ENCODE assay signal across 8 mouse cellular contexts in genomic region chr6:52159979-52160378, GRCm38 (mm10). TPM values are rescaled to one million over a fixed set of nuclear protein-coding genes. Genes with fewer than 3 reads are reported as not detected.
A peak's percentile ranks its signal among the peaks of the same experiment; 100 is the strongest.
DNase-seq lines count a peak whose midpoint lies in the region; ATAC-seq lines count a peak whose summit lies in the region.

No protein-coding gene starts in this region.

- H3K36me3 ChIP-seq in heart, embryonic 15.5 days, result no peaks in the 10 kb centered on the region
- H3K36me3 ChIP-seq in limb, embryonic 10.5 days, result no peaks in the 10 kb centered on the region
- H3K36me3 ChIP-seq in neural tube, embryonic 15.5 days, result no peaks in the 10 kb centered on the region

- no peaks in the 10 kb centered on the region for H3K9me3 ChIP-seq in heart, embryonic 15.5 days (replicated peaks)
- H3K9me3 ChIP-seq in limb, embryonic 10.5 days (replicated peaks), result no peaks in the 10 kb centered on the region
- no peaks in the 10 kb centered on the region for H3K9me3 ChIP-seq in neural tube, embryonic 15.5 days (replicated peaks)

- no peak overlapping the region for H3K9ac ChIP-seq in heart, embryonic 15.5 days
- H3K9ac ChIP-seq in neural tube, embryonic 15.5 days (replicated peaks), result peak overlapping the region; percentile 50

- intact Hi-C loops in heart, postnatal 14 days (cut with DNase I), result loop anchor here (5.0 kb wide), 1 partner anchor 153 kb away; no protein-coding TSS in a partner anchor

- H3K27me3 ChIP-seq in heart, embryonic 15.5 days, result peaks cover 99% of the 10 kb centered on the region
- H3K27me3 ChIP-seq in limb, embryonic 10.5 days (ENCODE audit: low read depth, poor library complexity, severe bottlenecking), result peaks cover 51% of the 10 kb centered on the region
- H3K27me3 ChIP-seq in neural tube, embryonic 15.5 days (replicated peaks), result 0 out of 2 replicates have a peak, but pooled peaks cover 8% of the 10 kb centered on the region

- peak overlapping the region; percentile 79 for H3K27ac ChIP-seq in heart, embryonic 15.5 days
- H3K27ac ChIP-seq in limb, embryonic 10.5 days, result peak overlapping the region; percentile 75
- peak overlapping the region; percentile 87 for H3K27ac ChIP-seq in neural tube, embryonic 15.5 days (replicated peaks)

- no peak for ATAC-seq in heart, embryonic 15.5 days (replicated peaks; ENCODE audit: insufficient number of reproducible peaks, insufficient read depth, low FRiP score, low read depth)
- peak; percentile 50 for ATAC-seq in granulocyte monocyte progenitor cell, adult 5-6 weeks (replicated peaks; ENCODE audit: poor library complexity, severe bottlenecking)
- no peak for ATAC-seq in neural tube, embryonic 15.5 days (ENCODE audit: low FRiP score)

- WGBS in heart, embryonic 15.5 days, result 10% methylated on average over 9 of the region's 9 CpGs
- 2% methylated on average over 9 of the region's 9 CpGs for WGBS in limb, embryonic 10.5 days
- WGBS in neural tube, embryonic 15.5 days, result 9% methylated on average over 8 of the region's 9 CpGs

- peak overlapping the region; percentile 97 for H3K4me2 ChIP-seq in heart, embryonic 15.5 days
- H3K4me2 ChIP-seq in neural tube, embryonic 15.5 days, result peak overlapping the region; percentile 86

- H3K4me3 ChIP-seq in heart, embryonic 15.5 days, result peak overlapping the region; percentile 75
- peak overlapping the region; percentile 88 for H3K4me3 ChIP-seq in limb, embryonic 10.5 days
- H3K4me3 ChIP-seq in neural tube, embryonic 15.5 days (replicated peaks), result peak overlapping the region; percentile 86

- peaks cover 28% of the 10 kb centered on the region for H3K4me1 ChIP-seq in heart, embryonic 15.5 days (replicated peaks)
- peaks cover 83% of the 10 kb centered on the region for H3K4me1 ChIP-seq in limb, embryonic 10.5 days
- H3K4me1 ChIP-seq in neural tube, embryonic 15.5 days, result peaks cover 78% of the 10 kb centered on the region

- no peak for DNase-seq in heart, postnatal 14 days
- peak; percentile 50 for DNase-seq in limb, embryonic 10.5 days (ENCODE audit: low spot score)
- no peak for DNase-seq in frontal cortex, postnatal 36 days (ENCODE audit: low spot score in 2 of 2)
- DNase-seq in natural killer cell, adult 2 months (ENCODE audit: low spot score in 2 of 2), result no peak
- no peak for DNase-seq in c-Kit-positive CD71-positive TER-119-positive erythroid progenitor cells, embryonic 14.5 days (ENCODE audit: low spot score)

RNA-seq across cellular contexts. Expression of gene Hoxa1, which starts 1.9 kb away (rescaled TPM):
- 0.59 and 1.1 TPM in 2 replicates for polyA plus RNA-seq in heart, embryonic 15.5 days (2015; fragmentation: Nextera tagmentation; extraction: Ambion mirVana)
- under 1 TPM; 0.15 to 0.22 TPM for total RNA-seq in heart, postnatal 14 days (2021)
- 0.43 TPM in 1 of 2 replicates, not detected in the other for total RNA-seq in granulocyte monocyte progenitor cell, adult 5-6 weeks (2014; fragmentation: Nextera tagmentation)
- total RNA-seq in granulocyte monocyte progenitor cell, adult 5-6 weeks (2017), result 0.46 TPM in 1 of 2 replicates, not detected in the other
- 1.3 and 1.9 TPM in 2 replicates for polyA plus RNA-seq in limb, embryonic 10.5 days (2016; fragmentation: Nextera tagmentation; extraction: Ambion mirVana)
- polyA plus RNA-seq in neural tube, embryonic 15.5 days (2015; fragmentation: Nextera tagmentation; extraction: Ambion mirVana), result 1.1 and 1.3 TPM in 2 replicates

RNA-seq across cellular contexts. Expression of gene Hoxa2, which starts 4.7 kb away (rescaled TPM):
- 1.2 and 3.1 TPM in 2 replicates for polyA plus RNA-seq in heart, embryonic 15.5 days (2015; fragmentation: Nextera tagmentation; extraction: Ambion mirVana)
- under 1 TPM; 0.24 to 0.76 TPM for total RNA-seq in heart, postnatal 14 days (2021)
- 0.53 TPM in 1 of 2 replicates, not detected in the other for total RNA-seq in granulocyte monocyte progenitor cell, adult 5-6 weeks (2014; fragmentation: Nextera tagmentation)
- not detected in 2 replicates for total RNA-seq in granulocyte monocyte progenitor cell, adult 5-6 weeks (2017)
- polyA plus RNA-seq in limb, embryonic 10.5 days (2016; fragmentation: Nextera tagmentation; extraction: Ambion mirVana), result 4.5 and 5.3 TPM in 2 replicates
- 7.2 and 12.0 TPM in 2 replicates for polyA plus RNA-seq in neural tube, embryonic 15.5 days (2015; fragmentation: Nextera tagmentation; extraction: Ambion mirVana)

RNA-seq across cellular contexts. Expression of gene 5730596B20Rik, which starts 17.3 kb away (rescaled TPM):
- polyA plus RNA-seq in heart, embryonic 15.5 days (2015; fragmentation: Nextera tagmentation; extraction: Ambion mirVana), result 0.33 and 0.68 TPM in 2 replicates
- total RNA-seq in heart, postnatal 14 days (2021), result under 1 TPM; 0.17 to 0.20 TPM
- total RNA-seq in granulocyte monocyte progenitor cell, adult 5-6 weeks (2014; fragmentation: Nextera tagmentation), result not detected in 2 replicates
- not detected in 2 replicates for total RNA-seq in granulocyte monocyte progenitor cell, adult 5-6 weeks (2017)
- 1.1 and 1.3 TPM in 2 replicates for polyA plus RNA-seq in limb, embryonic 10.5 days (2016; fragmentation: Nextera tagmentation; extraction: Ambion mirVana)
- 1.4 and 3.0 TPM in 2 replicates for polyA plus RNA-seq in neural tube, embryonic 15.5 days (2015; fragmentation: Nextera tagmentation; extraction: Ambion mirVana)

RNA-seq across cellular contexts. Expression of gene Hoxa4, which starts 31.6 kb away (rescaled TPM):
- 0.43 and 0.77 TPM in 2 replicates for polyA plus RNA-seq in heart, embryonic 15.5 days (2015; fragmentation: Nextera tagmentation; extraction: Ambion mirVana)
- under 1 TPM; 0.44 to 0.62 TPM for total RNA-seq in heart, postnatal 14 days (2021)
- 0.15 and 1.5 TPM in 2 replicates for total RNA-seq in granulocyte monocyte progenitor cell, adult 5-6 weeks (2014; fragmentation: Nextera tagmentation)
- 0.17 and 0.41 TPM in 2 replicates for total RNA-seq in granulocyte monocyte progenitor cell, adult 5-6 weeks (2017)
- polyA plus RNA-seq in limb, embryonic 10.5 days (2016; fragmentation: Nextera tagmentation; extraction: Ambion mirVana), result 1.6 and 1.8 TPM in 2 replicates
- 2.3 and 5.7 TPM in 2 replicates for polyA plus RNA-seq in neural tube, embryonic 15.5 days (2015; fragmentation: Nextera tagmentation; extraction: Ambion mirVana)

RNA-seq across cellular contexts. Expression of gene Hoxa5, which starts 44.4 kb away (rescaled TPM):
- 2.3 and 6.3 TPM in 2 replicates for polyA plus RNA-seq in heart, embryonic 15.5 days (2015; fragmentation: Nextera tagmentation; extraction: Ambion mirVana)
- total RNA-seq in heart, postnatal 14 days (2021), result 1 to 10 TPM; 1.4 to 2.1 TPM
- 2.3 and 2.8 TPM in 2 replicates for total RNA-seq in granulocyte monocyte progenitor cell, adult 5-6 weeks (2014; fragmentation: Nextera tagmentation)
- total RNA-seq in granulocyte monocyte progenitor cell, adult 5-6 weeks (2017), result 0.36 and 0.43 TPM in 2 replicates
- 9.8 and 10.4 TPM in 2 replicates for polyA plus RNA-seq in limb, embryonic 10.5 days (2016; fragmentation: Nextera tagmentation; extraction: Ambion mirVana)
- polyA plus RNA-seq in neural tube, embryonic 15.5 days (2015; fragmentation: Nextera tagmentation; extraction: Ambion mirVana), result 26.8 and 73.9 TPM in 2 replicates
